Mouse (Mus musculus): ENCODE data around the gene Snx15. TPM values are rescaled to one million over a fixed set of nuclear protein-coding genes. Genes with fewer than 3 reads are reported as not detected.

Snx15 gene
- total and polyA plus RNA-seq, 3 experiments, result 15.3 to 15.7 (median 15.6) TPM

- TF ChIP-seq MEF2A (IDR thresholded peaks at IDR 0.05; ENCODE audit: borderline replicate concordance, low read depth, low read length) (no peak), UBTF (IDR thresholded peaks at IDR 0.05; ENCODE audit: low read depth, low read length) (no peak), USF1 (IDR thresholded peaks at IDR 0.05; ENCODE audit: low read depth, low read length) (no peak), TCF12 (IDR thresholded peaks at IDR 0.05; ENCODE audit: low read depth, low read length) (no peak), KAT2A (IDR thresholded peaks at IDR 0.05; ENCODE audit: insufficient replicate concordance, low read length) (no peak), ZC3H11A (IDR thresholded peaks at IDR 0.05; ENCODE audit: low read depth, low read length) (no peak), MAZ (IDR thresholded peaks at IDR 0.05; ENCODE audit: low read depth, low read length) (no peak), ETS1 (conservative IDR thresholded peaks at IDR 0.05; ENCODE audit: low read depth, low read length) (no peak), E2F4 (IDR thresholded peaks at IDR 0.05; ENCODE audit: insufficient replicate concordance, low read depth, low read length) (no peak), CTCF (conservative IDR thresholded peaks at IDR 0.05 in 1 of 2, IDR thresholded peaks at IDR 0.05 in 1 of 2; ENCODE audit: low read depth in 2 of 2, low read length in 2 of 2) (no peak), JUND (conservative IDR thresholded peaks at IDR 0.05; ENCODE audit: low read depth, low read length) (no peak), RAD21 (IDR thresholded peaks at IDR 0.05; ENCODE audit: low read depth, low read length) (no peak), HCFC1 (IDR thresholded peaks at IDR 0.05; ENCODE audit: low read depth, low read length) (no peak), TBP (conservative IDR thresholded peaks at IDR 0.05; ENCODE audit: low read depth, low read length) (no peak), JUN (IDR thresholded peaks at IDR 0.05; ENCODE audit: insufficient read depth, low read depth, low read length) (no peak), POLR2AphosphoS2 (IDR thresholded peaks at IDR 0.05; ENCODE audit: low read depth, low read length) (no peak), SMC3 (IDR thresholded peaks at IDR 0.05; ENCODE audit: low read depth, low read length) (no peak), EP300 (IDR thresholded peaks at IDR 0.05; ENCODE audit: low read length) (no peak), MAX (IDR thresholded peaks at IDR 0.05; ENCODE audit: low read length) (no peak)
- no peak for DNase-seq (ENCODE audit: extremely low read depth)
- Histone ChIP-seq H3K27ac (ENCODE audit: insufficient read depth, low read depth) (no peak overlapping the region), H3K79me2 (replicated peaks; ENCODE audit: control insufficient read depth, extremely low read depth, insufficient read depth, poor library complexity, severe bottlenecking) (peaks cover 46% of the 10 kb centered on the region), H3K27me3 (replicated peaks) (no peaks in the 10 kb centered on the region), H3K9ac (ENCODE audit: insufficient read depth, low read depth) (no peak overlapping the region), H3K4me1 (ENCODE audit: control insufficient read depth in 1 of 2, insufficient read depth in 2 of 2) (peaks cover 2 to 31% of the 10 kb centered on the region in 2 experiments), H3K4me3 (replicated peaks in 1 of 3; ENCODE audit: low read depth in 2 of 3, low read length in 2 of 3, poor library complexity in 1 of 3) (no peak overlapping the region), H3K9me3 (replicated peaks; ENCODE audit: low read length) (no peaks in the 10 kb centered on the region), H3K36me3 (replicated peaks in 1 of 2; ENCODE audit: control insufficient read depth in 1 of 2, insufficient read depth in 1 of 2, low read length in 1 of 2) (peaks cover 62 to 74% of the 10 kb centered on the region in 2 experiments), H3K4me2 (ENCODE audit: insufficient read depth, low read depth, poor library complexity, severe bottlenecking) (no peak overlapping the region)
- dilution Hi-C loops (cut with MboI; ENCODE audit: extremely low pct_ligation_motif_present, extremely low pct_unique_long_range_greater_than_20kb, low sequenced_read_pairs), result no loop called here
- in situ Hi-C loops (cut with MboI; ENCODE audit: low pct_ligation_motif_present, low pct_unique_long_range_greater_than_20kb, low sequenced_read_pairs), result loop anchor here (5.0 kb wide), 1 partner anchor 33 kb away; no protein-coding TSS in a partner anchor
Observed at GRCm38 (mm10) chr19:6088841-6089240, 39.3 kb downstream of the Snx15 start.

GRCm38 (mm10) chr19:6085417-6085879 is 42.7 kb downstream of the Snx15 start:
- in situ Hi-C loops (cut with MboI; ENCODE audit: low pct_ligation_motif_present, low pct_unique_long_range_greater_than_20kb, low sequenced_read_pairs) (loop anchor here (5.0 kb wide), 1 partner anchor 37 kb away; no protein-coding TSS in a partner anchor), dilution Hi-C loops (cut with MboI; ENCODE audit: extremely low pct_ligation_motif_present, extremely low pct_unique_long_range_greater_than_20kb, low sequenced_read_pairs) (no loop called here)
- peak; percentile 93 for DNase-seq (ENCODE audit: extremely low read depth)
- Histone ChIP-seq H3K79me2 (replicated peaks; ENCODE audit: control insufficient read depth, extremely low read depth, insufficient read depth, poor library complexity, severe bottlenecking) (peaks cover 43% of the 10 kb centered on the region), H3K27me3 (replicated peaks) (no peaks in the 10 kb centered on the region), H3K36me3 (replicated peaks in 1 of 2; ENCODE audit: control insufficient read depth in 1 of 2, insufficient read depth in 1 of 2, low read length in 1 of 2) (peaks cover 58 to 75% of the 10 kb centered on the region in 2 experiments), H3K9ac (ENCODE audit: insufficient read depth, low read depth) (peak overlapping the region; percentile 94), H3K4me1 (ENCODE audit: control insufficient read depth in 1 of 2, insufficient read depth in 2 of 2) (peaks cover 4 to 36% of the 10 kb centered on the region in 2 experiments), H3K27ac (ENCODE audit: insufficient read depth, low read depth) (peak overlapping the region; percentile 66; the same call in 1 of the 2 replicates), H3K4me3 (replicated peaks in 1 of 3; ENCODE audit: low read depth in 2 of 3, low read length in 2 of 3, poor library complexity in 1 of 3) (peak overlapping the region; percentile 90 to 98 (median 98)), H3K9me3 (replicated peaks; ENCODE audit: low read length) (no peaks in the 10 kb centered on the region), H3K4me2 (ENCODE audit: insufficient read depth, low read depth, poor library complexity, severe bottlenecking) (peak overlapping the region; percentile 89)
- TF ChIP-seq CTCF (conservative IDR thresholded peaks at IDR 0.05 in 1 of 2, IDR thresholded peaks at IDR 0.05 in 1 of 2; ENCODE audit: low read depth in 2 of 2, low read length in 2 of 2) (no peak), MXI1 (IDR thresholded peaks at IDR 0.05; ENCODE audit: low read depth, low read length) (peak; percentile 26), CHD1 (IDR thresholded peaks at IDR 0.05; ENCODE audit: low read depth, low read length) (no peak), IRF4 (IDR thresholded peaks at IDR 0.05; ENCODE audit: low read depth, low read length) (peak; percentile 87), MAX (IDR thresholded peaks at IDR 0.05; ENCODE audit: low read length) (no peak), ZMIZ1 (IDR thresholded peaks at IDR 0.05; ENCODE audit: low read depth, low read length) (no peak), NRF1 (IDR thresholded peaks at IDR 0.05; ENCODE audit: low read depth, low read length) (no peak), TBP (conservative IDR thresholded peaks at IDR 0.05; ENCODE audit: low read depth, low read length) (peak; percentile 81), UBTF (IDR thresholded peaks at IDR 0.05; ENCODE audit: low read depth, low read length) (peak; percentile 34; the same call in 1 of the 2 replicates), NELFE (IDR thresholded peaks at IDR 0.05; ENCODE audit: low read depth, low read length) (no peak), USF2 (conservative IDR thresholded peaks at IDR 0.05; ENCODE audit: low read depth, low read length) (no peak), MYC (IDR thresholded peaks at IDR 0.05; ENCODE audit: low read depth, low read length) (peak; percentile 64), MAFK (IDR thresholded peaks at IDR 0.05; ENCODE audit: insufficient replicate concordance, low read length) (no peak), ZNF384 (IDR thresholded peaks at IDR 0.05; ENCODE audit: low read depth, low read length) (peak; percentile 99), EP300 (IDR thresholded peaks at IDR 0.05; ENCODE audit: low read length) (no peak), MAZ (IDR thresholded peaks at IDR 0.05; ENCODE audit: low read depth, low read length) (no peak), CHD2 (IDR thresholded peaks at IDR 0.05; ENCODE audit: low read length) (peak; percentile 86), USF1 (IDR thresholded peaks at IDR 0.05; ENCODE audit: low read depth, low read length) (no peak), JUND (conservative IDR thresholded peaks at IDR 0.05; ENCODE audit: low read depth, low read length) (no peak), ELF1 (IDR thresholded peaks at IDR 0.05; ENCODE audit: low read depth, low read length) (peak; percentile 84), MEF2A (IDR thresholded peaks at IDR 0.05; ENCODE audit: borderline replicate concordance, low read depth, low read length) (no peak)

Measured in CH12.LX (cell line).